Mouse (Mus musculus) naive thymus-derived CD4-positive, alpha-beta T cell, adult 2 months (primary cell): ENCODE results near the gene Stxbp4.

Experiments
- DNase-seq: peaks from one replicate; pipeline ENCODE4 v3.0.0-alpha.2; 2011; ENCODE audit warnings: low read depth

Gene Stxbp4

GRCm38 (mm10) chr11:90558359-90559047 lies 79.4 kb downstream of the Stxbp4 start:
- DNase-seq, result no peak

DNA sequence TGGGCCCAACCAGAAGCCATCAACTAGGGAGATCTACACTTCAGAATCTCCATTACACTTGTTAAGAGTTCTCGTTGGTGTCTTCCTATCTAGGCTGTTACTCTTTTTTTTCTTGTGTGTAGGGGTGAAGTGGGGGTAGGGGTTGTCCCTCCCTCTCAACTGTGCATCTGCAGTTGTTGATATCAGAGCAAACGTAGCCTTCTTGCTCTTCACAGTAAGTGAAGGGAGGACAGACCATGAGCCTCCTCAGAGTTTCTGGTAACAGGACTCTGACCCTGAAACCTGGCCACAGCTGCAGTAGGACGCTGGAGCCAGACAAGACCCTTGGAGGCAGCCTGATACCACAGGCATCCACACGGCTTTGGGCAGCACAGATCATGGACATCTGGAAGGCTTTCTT lies 81.4 kb downstream of the Stxbp4 start:
- DNase-seq, result no peak

DNA sequence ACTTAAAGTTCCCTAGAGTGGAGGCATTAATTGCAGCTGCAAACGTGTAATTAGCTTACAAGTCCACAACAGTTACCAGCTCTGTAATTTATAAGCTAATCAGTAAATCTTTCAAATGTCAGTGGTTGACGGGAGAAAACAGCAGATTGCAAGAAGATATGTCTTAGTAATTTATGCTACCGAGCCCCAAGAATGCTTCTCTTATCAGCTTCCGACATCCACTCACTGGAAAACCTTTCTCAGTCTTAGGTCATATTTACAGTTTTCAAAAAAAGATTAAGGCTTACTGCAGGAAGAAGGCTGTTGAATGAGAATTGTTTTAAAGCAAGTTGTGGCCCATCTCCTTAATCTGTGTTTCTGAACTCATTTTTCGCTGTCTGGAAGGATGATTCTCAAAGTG lies 83.9 kb downstream of the Stxbp4 start:
- DNase-seq, result no peak

DNA sequence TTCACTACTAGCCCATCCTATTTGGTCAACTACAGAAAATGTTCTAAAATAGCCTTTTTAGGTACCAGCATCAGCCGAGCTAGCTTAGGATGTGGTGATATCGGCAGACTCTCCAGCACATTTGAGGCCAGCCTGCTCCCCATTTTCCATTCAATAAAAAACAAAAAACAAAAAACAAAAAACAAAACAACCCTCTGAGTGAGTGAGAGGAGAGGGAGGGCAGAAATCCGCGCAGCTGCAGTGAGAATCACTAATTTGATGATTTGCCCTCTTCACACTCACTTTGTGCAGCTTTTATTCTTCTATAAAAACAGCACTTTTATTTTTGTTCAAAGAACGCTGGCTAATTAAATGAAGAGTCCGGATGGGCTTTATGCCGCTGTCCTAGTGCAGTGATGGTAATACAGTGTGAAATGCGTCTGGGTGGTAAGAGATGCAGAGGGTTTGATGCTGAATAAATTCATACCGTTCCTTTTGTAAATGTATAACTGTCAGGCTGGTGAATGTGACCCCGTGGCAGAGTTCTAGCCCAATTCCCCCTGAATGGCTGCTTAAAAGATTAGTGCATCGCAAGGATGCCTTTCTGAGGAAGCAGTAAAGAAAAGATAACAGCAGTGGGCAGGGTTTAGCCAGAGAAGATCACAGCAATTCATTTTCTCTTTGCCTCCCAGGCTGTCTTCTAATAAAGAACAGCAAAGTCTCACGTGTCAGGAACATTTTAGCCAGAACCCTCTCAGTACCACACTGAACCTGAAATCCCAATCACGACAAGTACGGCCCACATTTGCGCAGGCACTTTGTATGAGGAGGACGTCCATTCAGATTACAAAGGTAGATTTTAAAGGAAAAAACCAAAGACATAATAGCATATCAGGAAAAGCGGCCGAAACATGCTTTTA lies 85.3 kb downstream of the Stxbp4 start:
- no peak for DNase-seq

DNA sequence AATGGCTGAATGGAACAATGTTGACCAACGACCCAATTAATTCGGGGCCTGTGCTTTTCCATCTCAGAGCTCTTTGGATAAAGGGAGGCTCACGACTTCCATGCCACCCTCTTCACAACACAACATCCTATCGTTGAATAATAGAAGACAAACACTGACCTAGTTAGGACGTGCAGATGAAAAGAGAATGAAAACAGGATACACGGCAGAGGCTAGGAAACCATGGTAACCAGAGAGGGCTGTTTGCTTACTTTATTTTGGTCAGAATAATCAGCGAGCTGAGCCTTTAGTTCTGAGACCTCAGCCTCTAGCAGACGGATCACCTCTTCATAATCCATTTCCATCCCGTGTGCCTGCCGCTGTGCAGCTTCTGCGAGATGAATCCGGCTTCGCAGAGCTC lies 89.3 kb downstream of the Stxbp4 start:
- DNase-seq, result no peak

DNA sequence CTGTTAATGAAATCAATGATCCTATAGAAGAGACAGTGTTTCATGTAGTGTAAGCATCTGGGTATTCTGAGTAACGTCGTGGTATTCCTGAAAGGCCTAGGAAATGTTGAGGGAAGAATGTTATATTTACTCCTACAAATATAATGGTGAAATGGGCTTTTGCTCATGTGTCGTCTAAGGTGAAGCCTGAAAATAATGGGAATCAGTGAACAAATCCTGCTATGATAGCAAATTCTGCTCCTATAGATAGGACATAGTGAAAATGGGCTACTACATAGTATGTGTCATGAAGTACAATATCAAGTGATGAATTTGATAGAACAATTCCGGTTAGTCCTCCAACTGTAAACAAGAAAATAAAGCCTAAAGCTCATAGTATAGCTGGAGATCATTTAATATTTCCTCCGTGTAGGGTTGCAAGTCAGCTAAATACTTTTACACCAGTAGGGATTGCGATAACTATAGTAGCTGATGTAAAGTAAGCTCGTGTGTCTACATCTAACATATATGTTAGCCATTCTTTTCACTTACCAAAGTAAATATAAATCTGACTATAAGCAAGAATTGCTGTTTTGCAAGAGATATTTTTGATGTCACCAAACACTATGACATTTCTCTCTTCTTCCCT lies 99.1 kb downstream of the Stxbp4 start:
- DNase-seq, result no peak

- DNase-seq, result no peak
Observed at GRCm38 (mm10) chr11:90525311-90525710, 112.6 kb downstream of the Stxbp4 start.

DNA sequence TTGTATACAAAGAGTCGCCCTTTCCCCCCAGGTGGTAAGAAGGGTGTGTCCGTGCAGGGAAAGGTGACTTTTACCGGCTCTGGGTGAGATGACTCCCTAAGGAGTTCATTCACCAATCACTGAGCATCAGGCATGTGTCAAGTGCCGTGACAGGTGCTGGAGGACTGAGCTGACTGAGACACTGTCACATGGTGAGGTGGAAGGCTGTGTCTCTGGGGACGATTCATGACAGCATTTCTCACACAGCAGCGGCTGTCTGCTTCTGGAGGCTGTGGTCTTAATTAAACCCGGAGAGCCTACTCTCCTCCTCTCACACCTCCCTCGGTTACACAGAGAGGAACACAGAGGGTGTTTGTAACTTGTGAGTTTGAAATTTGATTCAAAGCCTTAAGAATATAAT lies 116.8 kb downstream of the Stxbp4 start:
- no peak for DNase-seq

GRCm38 (mm10) chr11:90517750-90518149 lies 120.1 kb downstream of the Stxbp4 start:
- DNase-seq, result no peak

DNA sequence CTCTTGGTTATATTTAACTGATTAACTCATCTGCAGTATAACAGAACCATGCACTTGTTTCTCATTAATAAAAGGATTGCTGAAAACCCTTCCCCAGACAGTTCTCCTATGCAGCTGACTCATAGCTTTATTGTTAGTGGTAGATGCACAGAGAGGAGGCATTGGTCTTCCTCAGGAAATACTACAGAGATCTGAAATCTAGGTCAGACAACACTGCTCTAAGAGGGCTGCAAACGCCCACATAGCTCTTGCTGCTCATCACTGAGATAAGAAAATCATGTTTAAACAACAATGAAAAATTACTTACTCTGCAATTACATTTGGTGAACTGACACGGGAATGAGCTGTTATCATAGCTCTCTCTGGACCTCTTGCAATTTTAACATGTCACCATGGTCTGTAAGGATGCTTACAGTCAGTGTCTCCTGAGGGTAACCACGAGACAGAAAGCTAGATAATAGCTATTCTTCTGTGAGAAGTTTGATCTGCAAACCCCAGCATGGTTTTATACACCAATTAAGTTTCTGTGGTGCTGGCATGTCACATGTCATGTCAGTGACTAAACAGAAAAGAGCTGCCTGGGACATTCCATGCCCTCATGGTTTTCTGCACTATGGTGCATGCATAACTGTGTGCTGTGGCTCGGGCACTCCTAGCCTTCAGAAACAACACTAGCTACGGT lies 125.2 kb downstream of the Stxbp4 start:
- peak; percentile 2 for DNase-seq

DNA sequence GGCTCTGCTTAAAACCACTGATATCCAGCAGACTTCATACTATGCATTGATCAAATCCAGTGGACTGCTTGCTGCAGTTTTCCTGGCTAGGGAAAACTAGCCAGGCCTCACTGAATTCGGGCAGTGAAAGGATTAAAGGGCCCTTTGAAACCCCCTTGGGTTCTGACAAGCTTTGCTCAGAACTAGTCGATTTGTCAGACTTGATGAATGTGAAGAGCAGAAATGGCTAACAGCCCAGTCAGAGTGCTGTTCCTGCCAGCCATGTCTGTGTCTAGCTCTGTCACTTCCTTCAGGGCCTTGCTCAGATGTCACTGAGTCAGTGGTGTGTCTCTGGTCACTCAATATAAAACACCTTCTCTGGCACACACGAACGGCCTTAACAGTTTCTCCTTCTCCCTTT lies 136.0 kb downstream of the Stxbp4 start:
- DNase-seq, result no peak

GRCm38 (mm10) chr11:90499918-90500317 lies 138.0 kb downstream of the Stxbp4 start:
- DNase-seq, result no peak

DNA sequence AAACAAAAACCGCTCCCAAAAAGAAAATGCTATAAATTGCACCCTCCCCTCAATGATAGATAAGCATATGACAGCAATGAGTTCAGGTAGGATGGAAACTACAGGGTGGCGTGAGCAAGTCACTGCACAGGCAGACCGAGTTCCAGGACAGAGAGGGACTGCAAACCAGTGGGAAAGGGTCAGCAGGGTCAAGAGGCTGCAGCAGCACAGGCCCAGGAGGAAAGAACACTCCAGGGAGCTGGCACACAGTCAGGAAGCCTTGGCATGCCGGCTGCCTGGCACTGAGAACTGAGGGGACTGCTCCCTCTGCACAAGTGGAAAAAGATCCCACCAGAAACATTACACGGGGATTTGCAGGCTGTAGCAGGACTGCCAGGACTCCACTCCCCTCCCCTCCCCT lies 139.4 kb downstream of the Stxbp4 start:
- DNase-seq, result no peak

DNA sequence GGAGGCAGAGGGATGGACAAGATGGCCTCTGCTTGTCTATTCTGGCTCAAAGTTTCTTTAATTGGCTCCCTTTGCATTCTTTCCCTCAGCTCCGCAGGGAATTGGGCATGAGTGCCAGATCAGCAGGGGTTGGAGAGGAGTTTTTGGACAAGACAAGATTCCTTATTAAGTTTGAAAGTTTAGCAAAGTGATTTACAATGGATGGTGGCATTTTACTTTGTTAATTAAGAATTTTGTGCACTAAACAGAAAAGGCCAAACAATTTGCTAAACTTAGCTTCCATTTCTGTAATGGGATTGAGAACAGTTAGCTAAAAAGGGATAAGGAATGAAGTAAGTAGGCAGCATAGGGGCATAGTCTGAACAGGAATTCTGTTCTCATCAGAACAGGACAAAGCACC lies 142.9 kb downstream of the Stxbp4 start:
- no peak for DNase-seq

GRCm38 (mm10) chr11:90492511-90492910 lies 145.4 kb downstream of the Stxbp4 start:
- DNase-seq, result no peak

DNA sequence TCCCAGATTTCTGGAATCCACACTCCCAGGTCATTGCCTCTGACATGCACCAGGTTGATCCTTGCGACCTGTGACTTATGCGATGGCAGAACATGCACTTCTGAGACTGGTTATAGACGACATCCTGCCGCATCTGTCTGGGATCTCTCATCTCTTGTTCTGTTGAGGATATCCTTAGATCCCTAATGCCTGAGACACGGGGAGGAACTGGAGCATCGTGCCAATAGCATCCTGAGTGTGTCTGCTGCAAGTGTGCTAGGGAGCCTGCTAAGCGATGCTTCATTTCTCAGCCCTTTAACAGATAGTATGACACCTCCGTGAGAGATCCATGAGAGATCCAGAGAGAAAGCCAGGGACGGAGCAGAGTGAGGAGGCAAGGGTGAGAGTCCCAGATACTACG lies 148.7 kb downstream of the Stxbp4 start:
- DNase-seq, result no peak

DNA sequence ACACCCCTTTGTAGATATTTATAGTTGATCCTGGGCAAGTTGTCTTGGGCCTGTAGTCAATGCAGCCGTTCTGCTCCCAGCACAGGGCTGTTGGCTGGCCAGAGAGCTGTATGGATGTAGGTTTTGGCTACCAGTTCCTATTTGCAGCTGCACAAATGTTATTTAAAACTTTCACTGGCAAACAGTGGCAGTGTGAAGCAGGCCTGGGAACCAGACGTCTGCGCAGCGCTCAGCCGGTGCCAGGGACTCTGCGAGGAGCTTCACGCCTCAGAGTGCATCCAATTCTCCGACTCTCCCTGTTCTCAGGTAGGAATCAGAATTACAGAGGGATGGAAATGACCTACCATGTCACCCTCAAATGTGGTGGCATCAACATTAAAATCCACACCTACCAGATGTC lies 150.2 kb downstream of the Stxbp4 start:
- no peak for DNase-seq

GRCm38 (mm10) chr11:90484750-90485637 lies 152.9 kb downstream of the Stxbp4 start:
- no peak for DNase-seq

- DNase-seq, result no peak
Observed at GRCm38 (mm10) chr11:90483766-90484165, 154.1 kb downstream of the Stxbp4 start.

DNA sequence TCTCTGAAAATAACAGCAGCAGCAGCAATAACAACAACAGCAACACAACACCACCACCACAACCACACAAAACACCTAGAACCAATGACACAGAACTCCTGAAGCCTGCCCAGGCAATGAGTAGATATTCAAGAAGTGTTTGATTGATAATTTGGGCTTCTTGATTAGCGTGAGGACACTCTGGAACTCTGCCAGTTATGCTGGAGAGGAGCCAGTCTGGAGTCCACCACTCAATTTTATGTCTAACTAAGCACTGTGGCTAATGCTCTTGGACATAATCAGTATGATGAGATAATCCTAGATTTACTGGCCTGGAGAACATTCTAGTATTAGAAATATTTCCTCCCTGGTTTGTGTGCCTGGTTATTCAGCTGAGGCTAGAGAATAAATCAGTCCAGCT lies 156.1 kb downstream of the Stxbp4 start:
- DNase-seq, result no peak

DNA sequence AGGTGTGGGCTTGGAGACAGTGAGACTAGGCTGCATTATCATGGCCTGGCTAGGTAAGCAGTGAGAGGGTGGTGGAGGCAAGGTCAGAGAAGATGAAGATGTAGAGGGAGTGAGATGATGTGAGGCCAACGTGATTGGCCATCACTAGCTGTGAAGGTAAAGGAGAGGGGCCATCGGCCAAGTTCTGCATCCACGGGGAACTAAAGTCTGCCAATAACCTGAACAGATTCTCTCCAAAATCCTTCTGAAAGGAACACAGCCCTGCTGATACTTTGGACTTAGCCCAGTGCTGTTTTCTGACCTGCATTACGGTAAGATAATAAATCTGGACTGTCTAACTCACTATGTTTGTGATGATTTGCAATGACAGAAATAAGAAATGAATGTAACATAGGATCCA lies 167.6 kb downstream of the Stxbp4 start:
- no peak for DNase-seq
